Mouse (Mus musculus) T-helper 1 cell (primary cell): ENCODE results near the gene Gm6902.
"Not testable (repeated sequence)": the region's sequence is repeated elsewhere in the genome, so short reads cannot be mapped to it uniquely, and the experiment has no call there.

Source experiments
- in situ Hi-C: fragments of 300-600 bp; cut with MboI, MseI; formaldehyde crosslinking; loops from one replicate; pipeline ENCODE4 v1.15.1; 2025; ENCODE audit warnings: high pct_unique_total_duplicates

The Gm6902 gene

DNA sequence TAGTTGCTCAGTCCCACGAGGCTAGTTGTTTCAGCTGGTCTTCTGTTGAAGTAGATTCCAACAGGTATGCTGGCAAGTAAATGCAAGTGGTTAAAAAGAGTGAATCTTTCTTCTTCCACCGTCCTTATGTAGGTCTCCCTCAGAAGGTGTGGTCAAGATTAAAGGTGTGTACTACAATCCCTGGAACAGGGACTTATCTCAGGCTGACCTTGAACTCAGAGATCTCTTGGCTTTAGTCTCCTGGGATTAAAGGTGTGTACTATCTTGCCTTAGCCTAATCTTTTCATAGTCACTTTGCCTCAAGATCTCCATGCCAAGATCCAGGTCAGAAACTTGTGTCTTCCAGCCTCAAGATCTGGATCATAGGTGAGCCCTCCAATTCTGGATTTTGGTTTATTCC lies at the start of gene Gm6902:
Gene Gm6902, minus strand, starts transcription at position 101 of the 400 bp plus-strand sequence.
- in situ Hi-C loops = not testable (repeated sequence)

DNA sequence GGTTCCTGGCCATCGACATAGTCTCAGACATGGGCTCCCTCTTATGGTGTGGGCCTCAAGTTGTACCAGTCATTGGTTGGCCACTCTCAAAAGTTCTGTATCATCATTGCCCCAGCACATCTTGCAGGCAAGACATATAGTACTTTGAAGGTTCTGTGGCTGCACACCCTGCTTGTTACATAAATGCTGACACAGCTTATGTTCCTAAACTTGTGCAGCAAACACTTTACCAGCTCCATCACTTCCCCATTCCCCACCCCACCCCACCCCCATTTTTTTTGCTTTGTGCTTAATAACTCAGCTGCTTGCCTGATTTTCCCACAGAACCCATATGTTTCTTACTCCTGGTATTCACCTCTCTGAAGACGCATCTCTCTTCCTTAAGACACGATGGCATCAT lies 22.2 kb upstream of the Gm6902 start, which contains the start of gene Nlrp4e:
Gene Nlrp4e, plus strand, starts transcription at position 301 of the 400 bp plus-strand sequence.
- in situ Hi-C loops = loop anchor here (25.0 kb wide), 2 partner anchors 1389 to 1839 kb away; partner anchors contain the start of gene Gm5891

DNA sequence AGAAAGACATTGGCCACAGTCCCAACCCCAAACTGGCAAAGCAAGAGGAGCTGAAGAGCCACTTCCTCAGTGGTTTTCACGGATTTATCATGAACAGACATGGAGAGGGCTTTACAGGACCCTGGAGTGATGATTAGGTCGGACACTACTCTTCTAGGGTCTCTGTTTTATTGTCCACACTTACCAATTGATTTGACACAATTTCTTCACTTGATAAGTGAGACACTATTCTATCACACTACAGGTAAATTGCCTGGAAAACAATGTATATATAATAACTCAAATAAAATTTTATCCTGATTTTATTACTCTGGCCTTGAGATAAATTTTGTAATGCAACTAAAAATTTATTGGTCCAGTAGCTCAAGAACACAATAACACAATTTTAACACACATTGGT lies 27.1 kb downstream of the Gm6902 start, which contains the start of gene Vmn1r166:
Gene Vmn1r166, minus strand, starts transcription at position 101 of the 400 bp plus-strand sequence.
- in situ Hi-C loops = not testable (repeated sequence)
